Mouse (Mus musculus): ENCODE data around the gene Mblac2.

GRCm38 (mm10) chr13:81760379-81760778, 49.2 kb downstream of the Mblac2 start:
- no peak for TF ChIP-seq TAL1 (IDR thresholded peaks at IDR 0.05; ENCODE audit: low read length)
- no peak for TF ChIP-seq GATA1 (IDR thresholded peaks at IDR 0.05; ENCODE audit: low read length)

Measured in erythroblast, embryonic 14.5 days (primary cell).